Mouse (Mus musculus): ENCODE data around the gene Creb5. TPM values are rescaled to one million over a fixed set of nuclear protein-coding genes. Genes with fewer than 3 reads are reported as not detected.

Creb5 gene
- polyA plus RNA-seq, 1 experiment from 2014 or later, result 45.8 TPM

DNA sequence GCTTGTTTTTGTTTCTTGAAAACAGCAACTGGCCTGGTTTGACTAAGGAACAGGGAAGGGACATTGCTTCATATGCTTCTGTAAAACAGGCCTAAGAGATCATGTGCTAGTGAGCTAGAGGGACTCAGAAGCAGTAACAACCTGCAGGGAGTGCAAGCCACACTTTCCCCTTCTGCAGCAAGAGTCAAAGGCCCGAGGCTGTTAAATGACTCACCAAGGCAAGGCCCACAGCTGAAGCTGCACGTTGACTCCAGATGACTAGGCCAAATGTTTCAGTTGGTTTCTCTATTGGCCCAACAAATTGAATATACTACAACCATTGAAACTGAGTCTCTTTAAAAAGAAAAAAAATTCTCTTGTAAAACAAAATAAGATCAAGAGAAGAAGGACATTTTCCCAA, 417.4 kb downstream of the Creb5 start:
- Histone ChIP-seq H3K36me3 (no peaks in the 10 kb centered on the region), H3K9me3 (no peaks in the 10 kb centered on the region), H3K27ac (no peak overlapping the region), H3K4me3 (no peak overlapping the region), H3K27me3 (no peaks in the 10 kb centered on the region), H3K4me1 (no peaks in the 10 kb centered on the region), H3K9ac (no peak overlapping the region), H3K4me2 (no peak overlapping the region)
- ATAC-seq (ENCODE audit: insufficient number of reproducible peaks, low FRiP score, low TSS enrichment, low read depth), result no peak
- WGBS, result 4% methylated on average over 2 of the region's 2 CpGs

DNA sequence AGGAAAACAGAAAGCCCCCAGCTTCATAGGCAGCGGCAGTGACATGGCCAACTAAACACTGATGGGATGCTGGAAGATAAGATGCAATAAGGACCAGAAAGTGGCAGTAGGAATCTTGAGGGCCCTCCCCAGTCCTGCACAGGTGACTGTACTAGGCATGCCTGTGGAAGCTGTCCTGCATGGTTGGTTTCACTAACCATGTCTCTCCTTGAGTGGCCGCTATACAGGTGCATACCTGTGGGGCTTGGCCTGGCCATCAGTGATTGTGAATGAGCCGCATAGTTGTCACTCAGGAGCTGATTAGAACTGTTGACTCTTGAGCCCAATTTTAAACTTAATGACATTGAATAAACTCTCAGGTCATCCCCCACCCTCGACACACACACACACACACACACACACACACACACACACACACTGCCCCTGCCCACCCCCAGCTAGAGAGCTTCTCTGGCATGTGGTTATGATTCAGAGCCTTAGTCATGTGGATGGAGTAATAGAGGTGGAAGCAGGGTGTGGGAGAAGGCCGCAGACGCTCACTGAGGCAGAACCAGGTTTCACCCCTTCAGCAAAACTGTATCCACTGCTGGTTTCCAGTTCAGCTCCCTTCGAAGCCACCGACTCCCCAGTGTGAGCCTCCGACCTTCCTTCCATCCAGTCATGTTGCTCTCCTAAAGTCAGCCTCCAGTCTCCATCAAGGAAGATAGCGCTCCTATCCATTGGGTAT, 419.7 kb downstream of the Creb5 start:
- H3K4me2 ChIP-seq, result no peak overlapping the region
- ATAC-seq (ENCODE audit: insufficient number of reproducible peaks, low FRiP score, low TSS enrichment, low read depth), result no peak
- H3K4me1 ChIP-seq, result no peaks in the 10 kb centered on the region
- H3K36me3 ChIP-seq, result no peaks in the 10 kb centered on the region
- no peaks in the 10 kb centered on the region for H3K27me3 ChIP-seq
- H3K4me3 ChIP-seq, result no peak overlapping the region
- 82% methylated on average over 10 of the region's 10 CpGs for WGBS
- H3K9ac ChIP-seq, result no peak overlapping the region
- no peaks in the 10 kb centered on the region for H3K9me3 ChIP-seq
- H3K27ac ChIP-seq, result no peak overlapping the region

DNA sequence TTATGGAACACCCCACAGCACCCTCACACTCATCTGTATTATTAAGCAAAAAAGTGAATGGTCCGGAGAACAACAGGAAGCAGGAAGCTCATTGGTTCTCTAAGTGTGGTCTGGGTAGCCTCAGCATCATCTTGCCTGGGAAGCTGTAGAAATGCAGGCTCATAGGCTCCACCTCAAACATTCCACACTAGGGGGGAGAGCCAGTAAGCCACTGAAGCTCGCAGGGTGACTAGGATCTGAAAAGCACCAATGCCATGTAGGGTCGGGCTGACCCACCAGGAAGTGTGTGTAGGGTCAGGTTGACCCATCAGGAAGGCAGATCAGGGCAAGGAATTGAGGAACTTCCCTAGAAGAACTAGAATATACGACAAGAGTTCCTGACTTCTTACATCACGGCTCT, 420.7 kb downstream of the Creb5 start:
- Histone ChIP-seq H3K4me2 (no peak overlapping the region), H3K9ac (no peak overlapping the region), H3K4me3 (no peak overlapping the region), H3K4me1 (no peaks in the 10 kb centered on the region), H3K27me3 (no peaks in the 10 kb centered on the region), H3K27ac (no peak overlapping the region), H3K36me3 (no peaks in the 10 kb centered on the region), H3K9me3 (no peaks in the 10 kb centered on the region)
- no peak for ATAC-seq (ENCODE audit: insufficient number of reproducible peaks, low FRiP score, low TSS enrichment, low read depth)
- WGBS, result 64% methylated on average over 5 of the region's 5 CpGs

DNA sequence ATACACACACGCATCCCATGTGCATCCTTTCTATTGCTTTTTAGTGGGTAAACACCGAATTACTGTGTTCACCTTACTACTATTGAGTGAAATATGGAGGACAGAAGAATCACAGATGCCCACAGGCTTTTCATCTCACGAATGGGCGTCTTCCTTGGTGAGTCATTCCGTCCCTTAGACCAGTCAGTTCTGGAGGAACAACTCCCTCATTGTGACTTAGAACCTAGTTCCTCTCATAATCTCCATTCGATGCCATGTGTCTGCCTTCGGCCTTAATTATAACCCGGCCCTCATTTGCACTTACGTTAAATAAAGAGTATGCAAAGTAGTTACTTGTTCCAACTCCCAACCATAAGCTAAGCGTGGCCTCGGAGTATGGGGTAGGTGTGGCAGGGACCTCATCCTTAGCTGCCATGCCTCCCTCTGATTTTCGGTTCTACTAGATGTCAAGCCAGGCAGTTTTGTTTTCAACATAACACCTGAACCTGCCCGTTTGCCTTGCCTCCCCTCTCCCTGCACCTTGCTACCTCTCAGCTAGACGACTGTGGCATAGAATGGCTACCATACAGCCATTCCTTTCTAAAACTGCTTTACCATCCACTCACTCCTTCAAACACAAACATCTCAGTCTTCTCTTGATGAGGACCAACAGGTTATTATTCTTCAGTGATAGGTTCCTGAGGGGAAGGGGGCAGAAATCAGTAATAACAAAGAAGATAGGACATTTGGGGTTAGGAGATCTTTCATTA, 422.8 kb downstream of the Creb5 start:
- no peaks in the 10 kb centered on the region for H3K36me3 ChIP-seq
- ATAC-seq (ENCODE audit: insufficient number of reproducible peaks, low FRiP score, low TSS enrichment, low read depth), result no peak
- 88% methylated on average over 14 of the region's 14 CpGs for WGBS
- no peaks in the 10 kb centered on the region for H3K27me3 ChIP-seq
- H3K9ac ChIP-seq, result no peak overlapping the region
- peaks cover 2% of the 10 kb centered on the region for H3K4me1 ChIP-seq
- no peak overlapping the region for H3K4me2 ChIP-seq
- H3K9me3 ChIP-seq, result no peaks in the 10 kb centered on the region
- H3K27ac ChIP-seq, result no peak overlapping the region
- H3K4me3 ChIP-seq, result no peak overlapping the region

DNA sequence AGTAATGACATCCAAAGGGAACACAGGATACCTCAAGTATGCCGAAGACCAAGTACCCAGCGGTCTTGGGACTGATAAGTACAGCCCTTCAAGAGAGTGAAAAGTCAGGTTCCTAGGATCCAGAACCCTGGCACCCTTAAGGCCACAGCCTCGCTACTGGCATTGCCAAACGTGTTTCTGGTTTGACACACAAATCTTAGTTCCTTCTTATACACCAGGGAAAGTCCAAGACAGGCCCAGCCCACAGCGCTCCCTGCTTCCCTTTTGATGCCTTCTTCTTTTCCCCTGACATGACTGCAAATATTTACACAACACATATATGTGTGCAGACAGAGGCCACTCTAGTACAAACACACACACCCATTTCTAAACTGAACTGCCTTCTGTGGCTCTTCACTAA, 423.5 kb downstream of the Creb5 start:
- Histone ChIP-seq H3K36me3 (no peaks in the 10 kb centered on the region), H3K9me3 (no peaks in the 10 kb centered on the region), H3K27me3 (no peaks in the 10 kb centered on the region), H3K4me3 (no peak overlapping the region), H3K27ac (no peak overlapping the region), H3K4me2 (no peak overlapping the region), H3K4me1 (peaks cover 8% of the 10 kb centered on the region), H3K9ac (no peak overlapping the region)
- 81% methylated on average over 5 of the region's 5 CpGs for WGBS
- no peak for ATAC-seq (ENCODE audit: insufficient number of reproducible peaks, low FRiP score, low TSS enrichment, low read depth)

DNA sequence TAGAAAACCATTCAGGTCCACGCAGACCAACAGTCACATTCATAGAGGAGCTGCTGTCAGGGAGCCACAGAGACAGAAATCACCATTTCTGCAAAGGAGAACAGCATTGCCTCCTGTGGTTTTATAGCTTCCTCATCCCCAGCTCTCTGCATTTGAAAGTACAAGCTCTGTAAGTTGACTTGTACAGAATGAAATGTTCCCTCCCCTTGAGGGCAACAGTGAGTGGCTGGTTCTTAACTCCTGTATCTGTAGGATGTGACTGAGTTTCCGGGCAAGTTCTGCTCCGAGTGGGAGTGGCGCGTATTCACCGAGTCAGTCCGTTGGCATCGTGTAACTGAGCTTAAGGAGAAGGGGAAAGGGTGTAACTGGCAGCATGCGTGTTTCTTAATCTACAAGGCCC, 426.1 kb downstream of the Creb5 start:
- H3K4me1 ChIP-seq, result peaks cover 8% of the 10 kb centered on the region
- H3K9me3 ChIP-seq, result no peaks in the 10 kb centered on the region
- H3K27me3 ChIP-seq, result no peaks in the 10 kb centered on the region
- H3K36me3 ChIP-seq, result no peaks in the 10 kb centered on the region
- no peak overlapping the region for H3K27ac ChIP-seq
- 64% methylated on average over 9 of the region's 9 CpGs for WGBS
- no peak for ATAC-seq (ENCODE audit: insufficient number of reproducible peaks, low FRiP score, low TSS enrichment, low read depth)
- H3K9ac ChIP-seq, result no peak overlapping the region
- no peak overlapping the region for H3K4me3 ChIP-seq
- H3K4me2 ChIP-seq, result no peak overlapping the region

DNA sequence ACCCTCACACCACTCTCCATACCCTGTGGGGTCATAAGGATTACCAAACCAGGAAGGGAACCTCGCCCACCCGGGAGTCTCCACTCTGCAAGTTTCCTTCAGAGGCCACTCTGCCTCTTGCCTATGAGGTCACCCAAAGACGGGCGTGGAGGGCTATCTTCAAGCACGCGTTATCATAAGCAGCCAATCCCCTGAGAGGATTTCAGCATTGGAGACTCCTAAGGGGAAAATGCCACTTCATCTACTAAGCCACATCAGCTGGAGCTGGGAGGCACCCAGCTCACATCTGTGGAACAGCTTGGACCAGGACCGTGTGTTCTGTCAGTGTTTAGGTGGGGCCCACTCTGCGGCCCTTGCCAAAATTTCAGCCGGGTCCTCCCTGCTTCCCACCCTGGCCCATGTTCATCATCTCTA, 427.8 kb downstream of the Creb5 start:
- Histone ChIP-seq H3K4me1 (peaks cover 8% of the 10 kb centered on the region), H3K9ac (no peak overlapping the region), H3K36me3 (no peaks in the 10 kb centered on the region), H3K4me3 (no peak overlapping the region), H3K27ac (peak overlapping the region; percentile 33; the same call in 1 of the 2 replicates), H3K4me2 (no peak overlapping the region), H3K27me3 (no peaks in the 10 kb centered on the region), H3K9me3 (no peaks in the 10 kb centered on the region)
- peak; percentile 61 for ATAC-seq (ENCODE audit: insufficient number of reproducible peaks, low FRiP score, low TSS enrichment, low read depth)
- 76% methylated on average over 9 of the region's 9 CpGs for WGBS

DNA sequence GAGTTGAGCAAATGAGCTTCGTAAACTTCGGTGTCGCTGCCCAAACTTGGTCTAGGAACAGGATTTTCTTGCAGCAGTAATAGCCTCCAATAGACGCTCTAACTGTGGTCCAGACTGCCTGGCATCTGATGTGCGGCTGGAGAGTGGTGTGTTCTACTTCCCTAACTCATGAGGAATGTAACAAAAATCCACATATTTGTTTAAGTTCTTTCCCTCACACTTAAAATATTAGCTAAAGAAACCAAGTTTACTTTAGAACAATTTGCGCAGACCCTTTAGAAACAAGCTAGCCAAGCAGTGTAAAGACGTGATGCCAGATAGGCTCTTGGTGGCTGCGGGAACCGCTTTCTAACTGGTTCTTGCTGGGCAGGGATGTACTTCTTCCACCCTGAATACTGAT, 428.9 kb downstream of the Creb5 start:
- ATAC-seq (ENCODE audit: insufficient number of reproducible peaks, low FRiP score, low TSS enrichment, low read depth), result no peak
- WGBS, result 58% methylated on average over 9 of the region's 9 CpGs
- no peaks in the 10 kb centered on the region for H3K27me3 ChIP-seq
- no peak overlapping the region for H3K27ac ChIP-seq
- no peak overlapping the region for H3K9ac ChIP-seq
- H3K9me3 ChIP-seq, result no peaks in the 10 kb centered on the region
- no peak overlapping the region for H3K4me2 ChIP-seq
- H3K4me3 ChIP-seq, result no peak overlapping the region
- H3K4me1 ChIP-seq, result peaks cover 12% of the 10 kb centered on the region
- no peaks in the 10 kb centered on the region for H3K36me3 ChIP-seq

DNA sequence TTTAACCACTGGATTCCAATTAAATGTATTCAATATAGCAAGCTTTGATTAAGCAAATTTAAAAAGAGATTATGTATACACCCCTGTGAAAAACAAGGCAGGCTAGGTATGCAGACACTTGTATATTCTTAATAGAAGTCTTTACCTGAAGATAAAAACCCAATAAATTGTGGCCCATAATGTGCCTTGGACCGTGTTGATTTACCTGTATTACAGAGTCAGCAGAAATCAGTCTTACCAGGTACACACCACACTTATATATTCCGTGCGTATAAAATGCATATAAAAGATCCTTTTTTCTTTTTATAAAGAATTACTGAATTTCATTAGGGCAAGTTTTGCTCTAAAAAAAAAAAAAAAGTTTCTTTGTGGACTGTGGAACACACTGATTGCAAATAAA, 432.9 kb downstream of the Creb5 start:
- H3K4me3 ChIP-seq, result no peak overlapping the region
- no peaks in the 10 kb centered on the region for H3K9me3 ChIP-seq
- H3K4me2 ChIP-seq, result no peak overlapping the region
- no peaks in the 10 kb centered on the region for H3K27me3 ChIP-seq
- WGBS, result 56% methylated on average over 3 of the region's 3 CpGs
- no peak for ATAC-seq (ENCODE audit: insufficient number of reproducible peaks, low FRiP score, low TSS enrichment, low read depth)
- peaks cover 15% of the 10 kb centered on the region for H3K4me1 ChIP-seq
- no peaks in the 10 kb centered on the region for H3K36me3 ChIP-seq
- H3K9ac ChIP-seq, result no peak overlapping the region
- no peak overlapping the region for H3K27ac ChIP-seq

DNA sequence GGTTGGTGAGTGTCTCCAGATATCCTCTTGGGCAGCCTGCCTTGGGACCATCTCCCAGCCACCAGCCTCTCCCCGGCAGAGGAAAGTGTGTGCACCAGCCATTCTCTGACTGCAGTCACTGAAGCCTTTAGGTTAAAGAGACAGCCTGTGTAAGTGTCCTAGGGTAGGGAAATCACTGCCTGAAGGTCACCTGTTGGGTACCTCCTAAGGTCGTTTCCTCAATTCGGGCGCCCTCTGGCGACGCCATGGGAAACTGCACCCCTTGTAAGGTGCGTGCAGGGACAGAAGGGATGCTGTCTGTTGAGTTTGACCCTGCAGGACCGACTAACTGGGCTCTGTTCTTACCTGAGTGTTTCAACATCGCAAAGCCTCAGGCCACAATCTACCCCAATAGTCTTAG, 434.5 kb downstream of the Creb5 start:
- Histone ChIP-seq H3K27ac (no peak overlapping the region), H3K4me2 (no peak overlapping the region), H3K4me3 (no peak overlapping the region), H3K9ac (no peak overlapping the region), H3K4me1 (peaks cover 11% of the 10 kb centered on the region), H3K36me3 (no peaks in the 10 kb centered on the region), H3K27me3 (no peaks in the 10 kb centered on the region), H3K9me3 (no peaks in the 10 kb centered on the region)
- no peak for ATAC-seq (ENCODE audit: insufficient number of reproducible peaks, low FRiP score, low TSS enrichment, low read depth)
- 10% methylated on average over 9 of the region's 9 CpGs for WGBS

DNA sequence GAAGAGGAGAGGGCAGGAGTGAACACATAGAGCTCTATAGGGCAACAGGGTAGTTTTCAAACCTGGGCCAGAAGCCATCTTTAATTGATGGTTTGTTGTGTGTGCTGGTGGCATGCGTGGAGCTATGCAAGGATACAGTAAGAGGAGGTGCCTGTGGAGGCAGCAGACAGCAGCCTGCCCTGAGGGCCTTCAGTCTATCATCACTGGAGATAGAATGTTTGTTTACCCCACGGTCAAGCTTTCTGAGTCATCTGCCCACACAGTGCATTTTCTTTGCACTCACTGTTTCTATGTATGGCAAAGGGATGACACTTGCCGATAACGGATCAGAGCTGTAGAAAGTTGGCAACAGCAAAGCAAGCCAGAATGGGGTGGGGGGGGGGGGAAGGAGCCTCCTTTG, 435.6 kb downstream of the Creb5 start:
- Histone ChIP-seq H3K36me3 (no peaks in the 10 kb centered on the region), H3K27me3 (no peaks in the 10 kb centered on the region), H3K9me3 (no peaks in the 10 kb centered on the region), H3K9ac (no peak overlapping the region), H3K4me1 (peaks cover 11% of the 10 kb centered on the region), H3K4me2 (no peak overlapping the region), H3K4me3 (no peak overlapping the region), H3K27ac (no peak overlapping the region)
- ATAC-seq (ENCODE audit: insufficient number of reproducible peaks, low FRiP score, low TSS enrichment, low read depth), result no peak
- 81% methylated on average over 4 of the region's 4 CpGs for WGBS

DNA sequence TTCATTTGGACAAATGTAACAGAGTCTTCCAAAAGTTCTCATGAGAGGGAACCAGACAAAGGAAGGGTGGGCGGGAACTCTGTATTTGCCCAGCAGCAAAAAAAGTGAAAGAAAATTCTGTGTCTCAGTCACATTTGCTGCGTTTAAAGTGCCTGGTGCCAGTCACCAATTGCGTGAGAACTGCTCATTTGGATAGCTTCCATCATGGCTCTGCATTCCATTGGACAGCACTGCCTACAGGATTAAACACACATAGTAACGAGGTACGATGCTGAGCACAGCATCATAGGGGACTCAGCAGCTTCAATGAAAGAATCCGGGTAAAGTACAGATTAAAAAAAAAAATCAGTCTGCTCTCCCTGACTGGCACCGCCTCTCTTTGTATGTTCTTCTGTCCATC, 443.4 kb downstream of the Creb5 start:
- no peak for ATAC-seq (ENCODE audit: insufficient number of reproducible peaks, low FRiP score, low TSS enrichment, low read depth)
- no peaks in the 10 kb centered on the region for H3K4me1 ChIP-seq
- H3K36me3 ChIP-seq, result no peaks in the 10 kb centered on the region
- H3K4me2 ChIP-seq, result no peak overlapping the region
- no peak overlapping the region for H3K4me3 ChIP-seq
- H3K9me3 ChIP-seq, result no peaks in the 10 kb centered on the region
- H3K27ac ChIP-seq, result no peak overlapping the region
- no peaks in the 10 kb centered on the region for H3K27me3 ChIP-seq
- WGBS, result 62% methylated on average over 7 of the region's 7 CpGs
- H3K9ac ChIP-seq, result no peak overlapping the region

Measured in limb, embryonic 15.5 days (tissue).